Mouse (Mus musculus): ENCODE results near the gene Gm20388. TPM values are rescaled to one million over a fixed set of nuclear protein-coding genes. Genes with fewer than 3 reads are reported as not detected.

The Gm20388 gene
- polyA plus RNA-seq, 1 experiment = 49.7 TPM

GRCm38 (mm10) chr8:122678061-122678895, 2767.6 kb downstream of the Gm20388 start:
- Histone ChIP-seq H3K4me3 (ENCODE audit: insufficient read depth, low read depth, low read length) (peak overlapping the region; percentile 78), H3K27me3 (replicated peaks; ENCODE audit: control insufficient read depth, insufficient read depth, low read length) (no peaks in the 10 kb centered on the region), H3K27ac (ENCODE audit: insufficient read depth, low read depth, low read length) (peak overlapping the region; percentile 71), H3K4me1 (ENCODE audit: control insufficient read depth, insufficient read depth, low read length) (no peaks in the 10 kb centered on the region), H3K36me3 (ENCODE audit: control insufficient read depth, insufficient read depth, low read length) (no peaks in the 10 kb centered on the region)
- DNase-seq = peak; percentile 80
- peak; percentile 60 for TF ChIP-seq CTCF (conservative IDR thresholded peaks at IDR 0.05; ENCODE audit: insufficient read depth, insufficient read length, low read depth, low read length)
- TF ChIP-seq POLR2A (IDR thresholded peaks at IDR 0.05; ENCODE audit: low read depth, low read length) = no peak
- under 1% methylated on average over 127 of the region's 127 CpGs for WGBS

DNA sequence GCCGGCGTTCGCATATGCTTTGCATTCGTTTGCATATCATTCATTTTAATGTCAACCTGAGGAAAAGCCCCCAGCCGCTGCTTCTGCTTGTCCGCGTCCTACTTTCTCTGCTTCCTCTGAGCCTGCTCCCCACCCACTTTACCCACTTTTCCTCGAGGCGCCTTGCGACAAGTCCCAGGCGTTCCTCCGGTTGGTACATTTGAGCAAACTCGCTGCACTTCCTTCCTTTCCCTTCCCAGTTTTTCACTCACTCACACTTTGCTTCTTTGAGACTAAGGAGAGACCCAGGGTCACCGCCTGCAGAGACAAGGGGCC, 2768.2 kb downstream of the Gm20388 start:
- Histone ChIP-seq H3K27me3 (replicated peaks; ENCODE audit: control insufficient read depth, insufficient read depth, low read length) (no peaks in the 10 kb centered on the region), H3K4me3 (ENCODE audit: insufficient read depth, low read depth, low read length) (peak overlapping the region; percentile 78), H3K27ac (ENCODE audit: insufficient read depth, low read depth, low read length) (no peak overlapping the region; the same call in 1 of the 2 replicates), H3K36me3 (ENCODE audit: control insufficient read depth, insufficient read depth, low read length) (no peaks in the 10 kb centered on the region), H3K4me1 (ENCODE audit: control insufficient read depth, insufficient read depth, low read length) (no peaks in the 10 kb centered on the region)
- WGBS = 4% methylated on average over 14 of the region's 14 CpGs
- no peak for DNase-seq
- TF ChIP-seq CTCF (conservative IDR thresholded peaks at IDR 0.05; ENCODE audit: insufficient read depth, insufficient read length, low read depth, low read length) = no peak
- TF ChIP-seq POLR2A (IDR thresholded peaks at IDR 0.05; ENCODE audit: low read depth, low read length) = no peak

- 40% methylated on average over 11 of the region's 11 CpGs for WGBS
- TF ChIP-seq POLR2A (IDR thresholded peaks at IDR 0.05; ENCODE audit: low read depth, low read length) = no peak
- no peak for TF ChIP-seq CTCF (conservative IDR thresholded peaks at IDR 0.05; ENCODE audit: insufficient read depth, insufficient read length, low read depth, low read length)
- H3K4me3 ChIP-seq (ENCODE audit: insufficient read depth, low read depth, low read length) = no peak overlapping the region
- no peak for DNase-seq
- no peaks in the 10 kb centered on the region for H3K4me1 ChIP-seq (ENCODE audit: control insufficient read depth, insufficient read depth, low read length)
- no peaks in the 10 kb centered on the region for H3K36me3 ChIP-seq (ENCODE audit: control insufficient read depth, insufficient read depth, low read length)
- H3K27me3 ChIP-seq (replicated peaks; ENCODE audit: control insufficient read depth, insufficient read depth, low read length) = no peaks in the 10 kb centered on the region
- H3K27ac ChIP-seq (ENCODE audit: insufficient read depth, low read depth, low read length) = no peak overlapping the region
These were observed 2768.8 kb downstream of the Gm20388 start for GRCm38 (mm10) chr8:122679325-122679920.

GRCm38 (mm10) chr8:122680171-122680570, 2769.5 kb downstream of the Gm20388 start:
- TF ChIP-seq POLR2A (IDR thresholded peaks at IDR 0.05; ENCODE audit: low read depth, low read length) = no peak
- H3K36me3 ChIP-seq (ENCODE audit: control insufficient read depth, insufficient read depth, low read length) = no peaks in the 10 kb centered on the region
- DNase-seq = no peak
- no peak overlapping the region for H3K4me3 ChIP-seq (ENCODE audit: insufficient read depth, low read depth, low read length)
- WGBS = 45% methylated on average over 7 of the region's 7 CpGs
- H3K27me3 ChIP-seq (replicated peaks; ENCODE audit: control insufficient read depth, insufficient read depth, low read length) = no peaks in the 10 kb centered on the region; the same call in 1 of the 2 replicates
- no peaks in the 10 kb centered on the region for H3K4me1 ChIP-seq (ENCODE audit: control insufficient read depth, insufficient read depth, low read length)
- H3K27ac ChIP-seq (ENCODE audit: insufficient read depth, low read depth, low read length) = no peak overlapping the region

DNA sequence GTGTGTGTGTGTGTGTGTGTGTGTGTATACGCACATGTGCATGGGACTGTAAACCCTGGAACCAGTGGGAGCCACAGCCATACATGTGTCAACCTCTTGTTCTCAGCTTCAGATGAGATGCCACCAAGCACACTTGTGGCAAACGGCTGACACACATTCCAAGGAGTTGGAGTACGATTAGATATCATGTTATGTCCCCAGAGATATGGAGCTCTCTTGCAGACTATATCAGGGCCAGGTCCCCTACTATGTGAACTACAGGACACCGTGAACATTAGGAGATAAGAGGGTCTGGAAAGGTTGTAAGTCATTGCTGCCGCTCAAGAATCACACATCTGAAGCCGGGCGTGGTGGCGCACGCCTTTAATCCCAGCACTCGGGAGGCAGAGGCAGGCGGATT, 2772.2 kb downstream of the Gm20388 start:
- TF ChIP-seq POLR2A (IDR thresholded peaks at IDR 0.05; ENCODE audit: low read depth, low read length) (no peak), CTCF (conservative IDR thresholded peaks at IDR 0.05; ENCODE audit: insufficient read depth, insufficient read length, low read depth, low read length) (no peak)
- Histone ChIP-seq H3K4me3 (ENCODE audit: insufficient read depth, low read depth, low read length) (no peak overlapping the region), H3K27me3 (replicated peaks; ENCODE audit: control insufficient read depth, insufficient read depth, low read length) (no peaks in the 10 kb centered on the region; the same call in 1 of the 2 replicates), H3K4me1 (ENCODE audit: control insufficient read depth, insufficient read depth, low read length) (no peaks in the 10 kb centered on the region), H3K36me3 (ENCODE audit: control insufficient read depth, insufficient read depth, low read length) (no peaks in the 10 kb centered on the region), H3K27ac (ENCODE audit: insufficient read depth, low read depth, low read length) (no peak overlapping the region)
- DNase-seq = no peak
- 89% methylated on average over 11 of the region's 11 CpGs for WGBS

DNA sequence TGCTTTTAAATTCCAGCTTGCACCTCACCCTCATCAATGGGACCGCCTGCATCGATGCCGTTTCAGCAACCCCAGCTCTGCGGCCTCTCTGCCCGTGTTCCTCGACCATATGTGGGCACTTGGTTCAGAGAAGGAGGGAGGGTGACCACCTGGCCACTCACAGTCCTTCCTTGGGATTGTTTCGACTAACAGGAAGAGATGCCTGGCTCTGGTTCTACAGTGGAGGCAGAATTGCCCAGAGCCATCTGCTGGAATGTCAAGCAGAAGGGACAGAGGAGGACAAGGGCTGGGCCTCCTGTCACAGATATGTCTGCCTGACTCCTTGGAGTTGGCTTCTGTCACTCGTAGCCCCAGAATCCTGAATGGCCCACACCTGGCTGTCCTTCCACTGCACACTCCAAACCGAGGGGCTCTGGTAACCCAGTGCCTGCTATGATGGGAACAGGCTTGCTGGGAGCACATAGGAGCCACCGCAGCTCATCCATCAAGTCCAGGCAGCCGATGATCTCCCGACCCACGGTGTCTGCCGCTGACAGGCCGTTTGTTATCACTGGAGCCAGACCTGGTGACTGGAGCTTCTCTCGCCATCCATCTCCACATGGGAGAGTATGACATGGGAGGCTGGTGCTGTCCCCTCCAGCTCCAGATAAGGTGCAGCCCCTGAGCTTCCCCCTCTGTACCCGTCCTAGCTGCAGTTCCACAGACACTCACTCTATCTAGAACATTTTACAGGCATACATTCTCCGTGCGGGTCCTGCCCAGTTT, 2774.6 kb downstream of the Gm20388 start:
- Histone ChIP-seq H3K36me3 (ENCODE audit: control insufficient read depth, insufficient read depth, low read length) (no peaks in the 10 kb centered on the region), H3K27ac (ENCODE audit: insufficient read depth, low read depth, low read length) (no peak overlapping the region), H3K27me3 (replicated peaks; ENCODE audit: control insufficient read depth, insufficient read depth, low read length) (no peaks in the 10 kb centered on the region; the same call in 1 of the 2 replicates), H3K4me3 (ENCODE audit: insufficient read depth, low read depth, low read length) (no peak overlapping the region), H3K4me1 (ENCODE audit: control insufficient read depth, insufficient read depth, low read length) (no peaks in the 10 kb centered on the region)
- WGBS = 52% methylated on average over 19 of the region's 19 CpGs
- DNase-seq = no peak
- no peak for TF ChIP-seq CTCF (conservative IDR thresholded peaks at IDR 0.05; ENCODE audit: insufficient read depth, insufficient read length, low read depth, low read length)
- no peak for TF ChIP-seq POLR2A (IDR thresholded peaks at IDR 0.05; ENCODE audit: low read depth, low read length)

GRCm38 (mm10) chr8:122686879-122687278, 2776.2 kb downstream of the Gm20388 start:
- no peaks in the 10 kb centered on the region; the same call in 1 of the 2 replicates for H3K27me3 ChIP-seq (replicated peaks; ENCODE audit: control insufficient read depth, insufficient read depth, low read length)
- WGBS = 72% methylated on average over 9 of the region's 9 CpGs
- no peak for TF ChIP-seq POLR2A (IDR thresholded peaks at IDR 0.05; ENCODE audit: low read depth, low read length)
- TF ChIP-seq CTCF (conservative IDR thresholded peaks at IDR 0.05; ENCODE audit: insufficient read depth, insufficient read length, low read depth, low read length) = no peak
- no peaks in the 10 kb centered on the region for H3K4me1 ChIP-seq (ENCODE audit: control insufficient read depth, insufficient read depth, low read length)
- H3K36me3 ChIP-seq (ENCODE audit: control insufficient read depth, insufficient read depth, low read length) = no peaks in the 10 kb centered on the region
- DNase-seq = no peak
- no peak overlapping the region for H3K27ac ChIP-seq (ENCODE audit: insufficient read depth, low read depth, low read length)
- no peak overlapping the region for H3K4me3 ChIP-seq (ENCODE audit: insufficient read depth, low read depth, low read length)

All from kidney, adult 2 months (tissue).